Mouse (Mus musculus): Measurements from ENCODE around the gene Klf2. TPM values are rescaled to one million over a fixed set of nuclear protein-coding genes. Genes with fewer than 3 reads are reported as not detected.

The Klf2 gene
- total RNA-seq (2018; cell fraction: chromatin; rRNA removed): 10 to 100 TPM in 16 of 26 experiments, 1 to 10 TPM in 10; 4.1 to 68.4 (median 11.7) TPM
- 10 to 100 TPM in 25 of 26 experiments, 1 to 10 TPM in 1; 7.5 to 87.4 (median 24.8) TPM for total RNA-seq (2018; cell fraction: cytosol; rRNA removed)
- 10 to 100 TPM; 12.5 to 98.5 (median 28.2) TPM for total RNA-seq (2018; cell fraction: nucleus; rRNA removed)
- 3.1 to 17.3 TPM (median 5.7 TPM) in 3 replicates for polyA plus RNA-seq (2018)

- H3K27ac ChIP-seq: peak within 1 kb of the TSS; percentile 74
- peaks cover 26% of the 10 kb centered on the region for H3K79me2 ChIP-seq (ENCODE audit: inconsistent target)
- H3K4me3 ChIP-seq (ENCODE audit: inconsistent target): peak within 1 kb of the TSS; percentile 66
- no peaks in the 10 kb centered on the region for H3K36me3 ChIP-seq (ENCODE audit: inconsistent target)
- 2% methylated on average over 44 of the region's 46 CpGs for WGBS (ENCODE audit: missing documents)
These were observed at the start of gene Klf2 for GRCm38 (mm10) chr8:72318801-72319322. Gene Klf2, plus strand, starts transcription at chr8:72319033.

- no peak overlapping the region for H3K27ac ChIP-seq
- WGBS (ENCODE audit: missing documents): 77% methylated on average over 12 of the region's 12 CpGs
- H3K36me3 ChIP-seq (ENCODE audit: inconsistent target): no peaks in the 10 kb centered on the region
These were observed 48.2 kb upstream of the Klf2 start for GRCm38 (mm10) chr8:72270606-72271005.

GRCm38 (mm10) chr8:72271051-72271660 lies 47.7 kb upstream of the Klf2 start:
- Histone ChIP-seq H3K4me3 (ENCODE audit: inconsistent target) (no peak overlapping the region), H3K27ac (no peak overlapping the region), H3K79me2 (ENCODE audit: inconsistent target) (no peaks in the 10 kb centered on the region), H3K36me3 (ENCODE audit: inconsistent target) (no peaks in the 10 kb centered on the region)
- 96% methylated on average over 9 of the region's 11 CpGs for WGBS (ENCODE audit: missing documents)

More at GRCm38 (mm10) chr8:72270606-72271005, 48.2 kb upstream of the Klf2 start:
- Histone ChIP-seq H3K4me3 (ENCODE audit: inconsistent target) (no peak overlapping the region), H3K79me2 (ENCODE audit: inconsistent target) (no peaks in the 10 kb centered on the region)

- Histone ChIP-seq H3K36me3 (ENCODE audit: inconsistent target) (no peaks in the 10 kb centered on the region), H3K4me3 (ENCODE audit: inconsistent target) (no peak overlapping the region), H3K79me2 (ENCODE audit: inconsistent target) (no peaks in the 10 kb centered on the region), H3K27ac (no peak overlapping the region)
- WGBS (ENCODE audit: missing documents): 89% methylated on average over 3 of the region's 3 CpGs
These were observed 47.1 kb upstream of the Klf2 start for GRCm38 (mm10) chr8:72271691-72272090.

- Histone ChIP-seq H3K4me3 (ENCODE audit: inconsistent target) (no peak overlapping the region), H3K79me2 (ENCODE audit: inconsistent target) (no peaks in the 10 kb centered on the region), H3K36me3 (ENCODE audit: inconsistent target) (no peaks in the 10 kb centered on the region), H3K27ac (peak overlapping the region; percentile 12; the same call in 1 of the 2 replicates)
- 4% methylated on average over 3 of the region's 3 CpGs for WGBS (ENCODE audit: missing documents)
These were observed 46.5 kb upstream of the Klf2 start for GRCm38 (mm10) chr8:72272361-72272760.

GRCm38 (mm10) chr8:72273111-72273770 lies 45.6 kb upstream of the Klf2 start:
- Histone ChIP-seq H3K79me2 (ENCODE audit: inconsistent target) (no peaks in the 10 kb centered on the region), H3K4me3 (ENCODE audit: inconsistent target) (no peak overlapping the region), H3K36me3 (ENCODE audit: inconsistent target) (no peaks in the 10 kb centered on the region), H3K27ac (peak overlapping the region; percentile 12; the same call in 1 of the 2 replicates)
- WGBS (ENCODE audit: missing documents): 86% methylated on average over 1 of the region's 1 CpGs

- 26% methylated on average over 5 of the region's 5 CpGs for WGBS (ENCODE audit: missing documents)
- Histone ChIP-seq H3K27ac (no peak overlapping the region), H3K36me3 (ENCODE audit: inconsistent target) (no peaks in the 10 kb centered on the region), H3K4me3 (ENCODE audit: inconsistent target) (no peak overlapping the region), H3K79me2 (ENCODE audit: inconsistent target) (no peaks in the 10 kb centered on the region)
These were observed 45.0 kb upstream of the Klf2 start for GRCm38 (mm10) chr8:72273807-72274206.

- WGBS (ENCODE audit: missing documents): 93% methylated on average over 3 of the region's 3 CpGs
- no peak overlapping the region for H3K4me3 ChIP-seq (ENCODE audit: inconsistent target)
- no peaks in the 10 kb centered on the region for H3K36me3 ChIP-seq (ENCODE audit: inconsistent target)
- H3K27ac ChIP-seq: no peak overlapping the region
- H3K79me2 ChIP-seq (ENCODE audit: inconsistent target): no peaks in the 10 kb centered on the region
These were observed 41.6 kb upstream of the Klf2 start for GRCm38 (mm10) chr8:72277244-72277643.

GRCm38 (mm10) chr8:72279151-72279550 lies 39.7 kb upstream of the Klf2 start:
- H3K4me3 ChIP-seq (ENCODE audit: inconsistent target): no peak overlapping the region
- no peaks in the 10 kb centered on the region for H3K36me3 ChIP-seq (ENCODE audit: inconsistent target)
- 76% methylated on average over 3 of the region's 7 CpGs for WGBS (ENCODE audit: missing documents)
- H3K27ac ChIP-seq: no peak overlapping the region
- no peaks in the 10 kb centered on the region for H3K79me2 ChIP-seq (ENCODE audit: inconsistent target)

- H3K79me2 ChIP-seq (ENCODE audit: inconsistent target): no peaks in the 10 kb centered on the region
- no peak overlapping the region for H3K4me3 ChIP-seq (ENCODE audit: inconsistent target)
- no peaks in the 10 kb centered on the region for H3K36me3 ChIP-seq (ENCODE audit: inconsistent target)
- no peak overlapping the region for H3K27ac ChIP-seq
- WGBS (ENCODE audit: missing documents): 12% methylated on average over 3 of the region's 3 CpGs
These were observed 37.2 kb upstream of the Klf2 start for GRCm38 (mm10) chr8:72281634-72282033.

- H3K27ac ChIP-seq: no peak overlapping the region
- WGBS (ENCODE audit: missing documents): 43% methylated on average over 4 of the region's 4 CpGs
- no peaks in the 10 kb centered on the region for H3K79me2 ChIP-seq (ENCODE audit: inconsistent target)
- no peaks in the 10 kb centered on the region for H3K36me3 ChIP-seq (ENCODE audit: inconsistent target)
- H3K4me3 ChIP-seq (ENCODE audit: inconsistent target): no peak overlapping the region
These were observed 33.5 kb upstream of the Klf2 start for GRCm38 (mm10) chr8:72285285-72285684.

- no peak overlapping the region for H3K27ac ChIP-seq
- H3K4me3 ChIP-seq (ENCODE audit: inconsistent target): no peak overlapping the region
- H3K79me2 ChIP-seq (ENCODE audit: inconsistent target): no peaks in the 10 kb centered on the region
- no peaks in the 10 kb centered on the region for H3K36me3 ChIP-seq (ENCODE audit: inconsistent target)
These were observed 29.8 kb upstream of the Klf2 start for GRCm38 (mm10) chr8:72289051-72289450.

GRCm38 (mm10) chr8:72291104-72291503 lies 27.7 kb upstream of the Klf2 start:
- no peaks in the 10 kb centered on the region for H3K79me2 ChIP-seq (ENCODE audit: inconsistent target)
- WGBS (ENCODE audit: missing documents): 63% methylated on average over 2 of the region's 2 CpGs
- H3K27ac ChIP-seq: no peak overlapping the region
- H3K4me3 ChIP-seq (ENCODE audit: inconsistent target): no peak overlapping the region
- no peaks in the 10 kb centered on the region for H3K36me3 ChIP-seq (ENCODE audit: inconsistent target)

- no peak overlapping the region for H3K27ac ChIP-seq
- H3K4me3 ChIP-seq (ENCODE audit: inconsistent target): no peak overlapping the region
- H3K36me3 ChIP-seq (ENCODE audit: inconsistent target): no peaks in the 10 kb centered on the region
- H3K79me2 ChIP-seq (ENCODE audit: inconsistent target): no peaks in the 10 kb centered on the region
These were observed 25.5 kb upstream of the Klf2 start for GRCm38 (mm10) chr8:72293309-72293708.

- H3K36me3 ChIP-seq (ENCODE audit: inconsistent target): no peaks in the 10 kb centered on the region
- 34% methylated on average over 3 of the region's 3 CpGs for WGBS (ENCODE audit: missing documents)
- H3K4me3 ChIP-seq (ENCODE audit: inconsistent target): no peak overlapping the region
- H3K27ac ChIP-seq: peak overlapping the region; percentile 91
- H3K79me2 ChIP-seq (ENCODE audit: inconsistent target): no peaks in the 10 kb centered on the region
These were observed 23.7 kb upstream of the Klf2 start for GRCm38 (mm10) chr8:72295125-72295524.
